Mouse (Mus musculus): ENCODE results near the gene Ap1g2.
A peak's percentile ranks its signal among the peaks of the same experiment; 100 is the strongest.

The Ap1g2 gene

DNA sequence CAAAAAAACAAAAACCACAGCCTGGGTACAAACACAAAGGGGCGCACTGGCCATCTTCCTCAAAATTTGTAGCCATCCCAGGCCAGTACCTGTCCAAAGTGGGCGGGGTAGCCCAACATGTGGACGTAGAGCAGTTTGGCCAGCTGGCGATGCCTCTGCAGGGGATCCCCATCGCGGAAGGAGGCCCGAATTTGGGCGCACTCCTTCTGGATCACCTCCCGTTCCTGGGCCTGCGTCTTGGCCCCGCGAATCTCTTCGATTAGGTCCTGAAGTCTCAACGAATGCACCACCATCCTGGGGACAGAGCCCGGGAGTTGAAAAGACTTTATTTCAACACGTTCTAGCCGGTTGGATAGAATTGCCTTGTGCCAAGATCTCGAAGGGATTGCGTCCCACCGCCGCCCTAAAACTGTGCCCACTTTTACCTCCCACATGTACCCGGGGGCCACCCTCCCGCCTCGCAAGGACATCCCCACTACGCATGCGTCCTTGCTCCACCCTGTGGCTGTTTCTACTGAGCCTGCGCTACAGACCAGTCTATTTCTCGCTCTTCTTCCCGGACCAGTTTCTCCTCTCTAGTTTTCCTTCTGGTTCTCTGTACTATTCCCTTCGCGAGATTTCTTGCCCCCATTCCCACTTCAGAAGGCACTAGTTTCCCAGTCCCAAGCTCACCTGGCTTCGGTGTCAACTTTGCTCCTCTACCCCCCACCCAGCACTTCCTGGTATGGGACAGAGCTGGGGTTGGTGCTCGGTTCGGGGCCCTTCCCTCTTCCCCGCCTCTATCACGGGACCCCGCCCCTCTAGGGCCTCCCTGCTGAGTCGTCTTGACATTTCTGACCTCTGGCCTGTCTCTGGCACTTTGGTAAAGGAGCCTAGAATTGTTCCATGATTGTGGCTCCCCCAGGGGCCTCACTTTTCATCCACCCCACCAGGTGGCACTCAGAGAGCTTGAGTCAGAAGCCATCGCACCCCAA, at the start of gene Ap1g2:
Gene Ap1g2, minus strand, starts transcription at position 758 of the 974 bp plus-strand sequence.
- peak; percentile 77 for DNase-seq (ENCODE audit: extremely low spot score, low spot score)

DNA sequence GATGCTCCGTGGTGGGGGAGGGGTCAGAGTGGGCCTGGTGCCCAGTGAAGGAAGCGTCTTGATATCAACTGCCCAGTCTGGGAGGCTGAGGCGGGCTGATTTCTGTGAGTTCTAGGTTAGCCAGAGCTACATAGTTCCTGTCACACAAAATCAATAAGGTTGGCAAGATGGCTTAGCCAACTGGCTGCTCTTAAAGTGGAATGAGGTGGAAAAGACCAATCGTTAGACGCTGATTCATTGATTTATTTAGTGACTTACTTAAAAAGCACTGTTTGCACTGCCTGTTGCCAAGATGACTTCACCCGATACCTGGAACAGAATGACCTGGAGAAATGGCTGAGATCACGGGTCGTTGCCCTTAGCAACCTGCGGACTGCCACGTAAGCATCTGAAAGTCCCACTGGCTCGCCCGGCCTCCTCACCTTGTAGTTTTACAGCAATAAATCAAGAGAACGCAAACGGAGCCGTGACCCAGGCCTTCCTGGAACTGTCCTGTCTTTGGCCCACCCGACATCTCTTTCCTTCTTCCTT, 46.6 kb upstream of the Ap1g2 start:
- DNase-seq (ENCODE audit: extremely low spot score, low spot score), result no peak

DNA sequence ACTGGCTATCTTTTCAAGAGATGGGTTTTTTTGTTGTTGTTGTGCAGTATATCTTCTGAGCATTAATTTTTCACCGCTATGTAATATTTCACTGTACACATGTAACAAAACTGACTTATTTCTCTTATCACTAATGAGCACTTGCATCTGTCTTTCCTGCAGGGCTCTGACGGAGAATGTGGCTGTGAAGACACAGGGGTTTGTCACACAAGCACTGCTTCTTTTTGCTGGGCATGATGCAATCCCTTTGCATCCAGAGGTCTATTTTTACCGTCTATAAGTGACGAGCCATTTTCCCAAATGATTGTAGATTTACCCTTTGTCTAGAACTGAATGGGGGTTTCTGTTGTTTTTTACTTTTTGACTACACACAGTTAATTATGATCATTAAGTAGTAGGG, 45.8 kb upstream of the Ap1g2 start:
- DNase-seq (ENCODE audit: extremely low spot score, low spot score), result no peak

DNA sequence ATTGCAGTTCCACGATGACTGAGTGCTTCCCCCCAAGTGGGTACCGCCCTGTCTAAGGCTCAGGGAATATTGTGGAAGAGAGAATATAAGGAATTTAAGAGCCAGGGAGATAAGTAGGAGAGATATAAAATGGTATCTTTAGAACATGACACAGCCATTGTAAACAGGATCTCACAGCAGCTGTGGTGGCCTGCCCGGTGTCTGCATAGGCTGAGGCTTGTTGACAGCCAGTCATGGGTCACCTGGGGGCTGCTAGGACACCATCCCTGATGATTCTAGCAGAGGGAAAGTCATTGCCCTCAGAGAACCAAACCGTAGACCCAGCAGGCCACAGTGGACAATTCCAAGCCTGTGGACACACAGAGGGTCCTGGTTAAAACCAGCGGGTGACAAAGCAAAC, 44.6 kb upstream of the Ap1g2 start:
- no peak for DNase-seq (ENCODE audit: extremely low spot score, low spot score)

DNA sequence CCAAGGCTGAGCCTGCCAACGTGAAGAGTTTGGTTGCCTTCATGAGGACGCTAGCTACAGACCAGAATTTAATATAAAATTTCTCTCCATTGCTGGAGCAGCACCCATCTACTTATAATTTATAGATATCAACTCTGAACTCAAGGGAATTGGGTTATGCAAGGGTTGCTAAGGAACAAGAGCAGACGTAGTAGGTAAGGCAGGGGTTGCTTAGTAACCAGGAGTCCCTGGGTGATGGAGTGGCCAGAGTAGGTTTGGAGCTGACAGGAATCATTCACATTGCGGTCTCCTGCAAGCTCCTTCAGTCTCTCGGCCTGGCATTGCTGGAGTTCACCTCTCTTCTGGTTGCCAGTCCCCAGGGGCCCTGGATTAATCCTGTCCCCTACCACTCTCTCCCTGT, 42.6 kb upstream of the Ap1g2 start:
- no peak for DNase-seq (ENCODE audit: extremely low spot score, low spot score)

DNA sequence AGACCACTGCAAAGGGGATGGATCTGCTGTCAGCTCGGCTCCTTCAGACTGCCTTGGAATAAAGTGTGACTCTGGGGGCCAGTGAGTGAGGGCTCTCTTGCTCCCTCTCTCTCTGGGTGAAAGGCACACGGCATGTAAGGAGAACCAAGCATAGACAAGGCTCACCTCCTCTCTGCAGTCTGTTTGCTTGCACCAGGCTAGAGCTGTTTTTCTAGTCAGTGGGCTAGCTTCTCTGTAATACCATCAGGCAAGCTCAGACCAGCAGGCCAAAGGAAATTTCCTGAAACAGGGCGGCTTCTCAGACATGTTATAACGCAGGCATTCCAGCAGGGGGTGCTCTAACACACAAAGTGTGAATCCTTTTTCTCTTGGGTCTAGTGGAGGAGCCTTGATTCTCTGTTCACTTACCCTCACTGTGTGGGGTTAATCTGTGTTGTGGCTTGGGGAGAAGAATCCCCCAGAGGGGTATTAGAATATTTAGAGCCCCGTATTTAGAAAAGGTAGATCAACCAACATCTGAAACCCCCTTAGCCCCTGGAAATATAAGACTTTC, 42.0 kb upstream of the Ap1g2 start:
- DNase-seq (ENCODE audit: extremely low spot score, low spot score), result peak; percentile 72

DNA sequence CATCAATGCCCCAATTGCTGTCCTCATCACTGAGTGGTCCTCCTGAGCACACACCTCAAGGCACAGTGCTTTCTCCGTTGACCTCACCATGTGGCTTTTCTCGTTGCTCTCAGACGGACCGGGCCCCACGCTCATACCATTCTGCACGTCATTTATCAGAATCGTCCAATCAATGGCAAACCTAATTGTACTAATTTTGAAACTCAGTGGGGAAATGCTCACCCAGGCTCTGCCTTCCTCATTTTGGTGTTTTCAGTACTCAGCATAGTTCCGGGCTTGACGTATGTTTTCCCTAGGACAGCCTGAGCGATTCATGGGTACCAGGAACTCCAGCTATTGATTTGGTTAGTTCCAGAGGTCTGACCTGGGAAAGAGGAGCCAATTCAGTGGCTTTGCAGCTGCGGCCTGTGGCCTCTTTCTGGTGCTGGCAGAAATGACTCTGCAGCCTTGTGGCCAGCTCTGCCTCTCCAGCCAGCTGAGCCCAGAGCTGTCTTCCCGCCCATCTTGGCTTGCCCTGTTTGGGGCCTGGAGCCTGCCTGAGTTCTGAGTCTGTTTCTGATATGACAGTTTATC, 40.5 kb upstream of the Ap1g2 start:
- DNase-seq (ENCODE audit: extremely low spot score, low spot score), result no peak

DNA sequence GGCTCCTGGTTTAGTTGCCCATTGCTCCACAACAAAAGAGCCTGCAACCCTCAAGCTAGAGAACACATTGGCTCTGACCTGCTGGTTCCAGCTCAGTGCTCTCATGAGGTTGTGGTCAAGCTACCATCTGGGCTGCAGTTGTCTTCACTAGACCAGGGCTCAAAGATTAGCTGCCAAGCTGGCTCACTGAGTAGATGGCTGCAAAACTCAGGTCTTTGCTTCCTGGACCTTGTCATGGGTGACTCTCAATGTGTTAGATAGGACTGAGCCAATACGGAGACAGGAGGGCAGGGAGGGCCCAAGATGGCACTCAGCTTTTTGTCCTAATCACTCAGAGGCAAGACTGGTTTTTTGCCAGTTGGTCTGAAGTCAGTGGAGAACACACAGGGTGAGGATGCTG, 39.9 kb upstream of the Ap1g2 start:
- DNase-seq (ENCODE audit: extremely low spot score, low spot score), result no peak

DNA sequence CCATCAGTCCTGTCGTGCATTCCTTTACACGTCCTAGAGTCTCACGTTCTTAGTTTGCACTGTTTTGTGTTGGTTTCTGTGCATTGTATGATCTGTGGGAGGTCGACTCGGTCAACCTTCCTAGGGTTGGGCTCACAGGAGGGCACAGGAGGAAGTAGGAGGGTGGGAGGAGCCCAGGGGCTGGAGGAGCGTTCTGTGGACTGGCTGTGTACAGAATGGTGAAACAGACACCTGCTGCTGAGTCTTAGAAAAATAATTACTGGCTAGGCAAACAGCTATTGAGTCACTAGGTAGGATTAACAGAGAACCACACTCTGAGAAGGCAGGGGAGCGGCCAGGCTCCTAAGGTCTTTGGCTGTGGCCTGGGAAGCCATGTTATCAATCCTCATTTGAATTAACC, 32.9 kb upstream of the Ap1g2 start:
- DNase-seq (ENCODE audit: extremely low spot score, low spot score), result no peak

DNA sequence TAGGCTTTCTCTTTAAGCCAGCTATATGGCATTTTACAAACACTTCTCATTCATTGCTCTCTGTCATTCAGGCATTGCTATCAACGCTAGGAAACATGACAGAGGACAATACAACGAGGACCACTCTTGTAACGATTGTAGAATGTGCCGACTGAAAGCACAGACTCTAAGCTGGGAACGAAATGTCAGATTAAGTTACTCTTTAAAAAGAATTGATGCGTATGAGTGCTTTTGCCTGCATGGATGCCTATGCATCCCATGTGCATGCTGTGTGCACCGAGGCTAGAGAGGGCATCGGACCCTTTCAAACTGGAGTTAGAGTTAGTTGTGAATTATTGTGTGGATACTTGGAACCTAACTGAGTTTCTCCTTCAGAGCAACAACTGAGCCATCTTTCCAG, 29.3 kb upstream of the Ap1g2 start:
- no peak for DNase-seq (ENCODE audit: extremely low spot score, low spot score)

DNA sequence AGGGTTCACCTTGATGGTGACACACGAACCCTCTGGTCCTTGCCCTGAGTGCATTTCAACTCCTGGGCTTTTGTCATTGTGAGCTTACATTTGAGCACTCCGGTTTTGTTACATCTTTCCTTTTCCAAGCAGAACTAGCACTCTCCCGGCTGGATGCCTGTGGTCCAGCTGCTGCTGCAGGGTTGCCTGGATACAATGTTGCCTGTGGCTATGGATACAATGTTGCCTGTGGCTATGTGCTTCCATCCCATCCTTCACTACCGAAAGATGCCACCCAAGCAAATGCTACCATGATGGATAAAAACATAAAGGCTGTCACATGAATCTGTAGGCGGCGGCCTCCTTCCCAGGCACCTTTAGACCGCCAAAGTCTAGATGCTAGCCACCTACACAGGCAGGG, 20.1 kb upstream of the Ap1g2 start:
- DNase-seq (ENCODE audit: extremely low spot score, low spot score), result no peak

DNA sequence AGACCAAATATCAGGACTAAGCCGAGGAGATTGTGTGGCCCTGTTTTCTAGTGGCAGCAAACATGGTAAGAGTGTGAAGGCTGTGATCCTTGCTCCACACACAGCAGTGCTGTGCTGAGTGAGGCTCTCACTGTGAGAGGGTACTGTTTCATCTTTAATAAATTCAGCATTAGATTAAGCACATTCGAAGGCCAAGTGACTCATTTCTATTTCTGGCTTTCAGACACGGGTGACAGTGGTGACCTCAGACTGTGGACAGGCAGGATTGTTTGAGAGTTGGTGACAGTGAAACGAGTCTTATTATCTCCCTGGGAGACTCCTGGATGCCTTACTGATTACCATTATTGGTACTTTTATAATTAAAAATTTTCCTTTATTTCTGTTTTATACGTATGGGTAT, 19.3 kb upstream of the Ap1g2 start:
- no peak for DNase-seq (ENCODE audit: extremely low spot score, low spot score)

DNA sequence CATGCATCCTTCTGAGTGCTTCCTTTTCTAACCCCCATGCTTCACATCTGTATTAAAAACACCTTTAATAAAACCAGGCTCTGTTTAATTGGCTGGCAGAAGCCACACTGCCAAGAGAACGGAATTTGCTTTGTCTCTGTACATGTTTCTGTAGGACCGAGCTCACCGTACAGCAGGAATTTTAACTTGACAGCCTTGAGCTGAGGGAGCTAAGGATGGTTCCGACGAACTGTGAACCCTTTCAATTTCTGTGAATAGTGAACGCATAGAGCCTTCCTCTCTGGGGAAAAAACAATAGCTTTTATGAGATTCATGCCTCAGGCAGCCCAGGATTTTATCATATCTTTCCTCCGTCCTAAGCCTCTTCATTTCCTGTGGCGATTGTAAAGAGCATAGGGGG, 16.0 kb upstream of the Ap1g2 start:
- DNase-seq (ENCODE audit: extremely low spot score, low spot score), result no peak

DNA sequence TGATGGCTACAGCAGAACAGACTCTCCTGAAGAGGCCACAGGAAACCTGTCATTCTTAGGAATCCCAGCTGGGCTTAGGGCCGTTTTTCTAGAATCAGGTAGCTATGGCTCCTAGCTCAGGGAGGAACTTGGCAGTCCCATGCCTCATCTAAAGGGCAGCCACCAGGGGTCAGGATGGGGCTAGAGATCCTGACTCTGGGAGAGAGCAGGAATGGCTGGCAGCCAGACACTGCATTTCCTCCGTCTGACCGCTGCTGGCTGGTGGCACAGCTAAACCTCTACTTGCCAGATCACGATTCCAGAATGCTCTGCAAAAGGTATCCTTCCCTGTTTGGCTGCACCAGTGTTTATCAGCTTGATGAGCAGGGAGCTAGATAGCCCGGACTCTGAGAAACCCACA, 15.6 kb upstream of the Ap1g2 start:
- DNase-seq (ENCODE audit: extremely low spot score, low spot score), result peak; percentile 66

DNA sequence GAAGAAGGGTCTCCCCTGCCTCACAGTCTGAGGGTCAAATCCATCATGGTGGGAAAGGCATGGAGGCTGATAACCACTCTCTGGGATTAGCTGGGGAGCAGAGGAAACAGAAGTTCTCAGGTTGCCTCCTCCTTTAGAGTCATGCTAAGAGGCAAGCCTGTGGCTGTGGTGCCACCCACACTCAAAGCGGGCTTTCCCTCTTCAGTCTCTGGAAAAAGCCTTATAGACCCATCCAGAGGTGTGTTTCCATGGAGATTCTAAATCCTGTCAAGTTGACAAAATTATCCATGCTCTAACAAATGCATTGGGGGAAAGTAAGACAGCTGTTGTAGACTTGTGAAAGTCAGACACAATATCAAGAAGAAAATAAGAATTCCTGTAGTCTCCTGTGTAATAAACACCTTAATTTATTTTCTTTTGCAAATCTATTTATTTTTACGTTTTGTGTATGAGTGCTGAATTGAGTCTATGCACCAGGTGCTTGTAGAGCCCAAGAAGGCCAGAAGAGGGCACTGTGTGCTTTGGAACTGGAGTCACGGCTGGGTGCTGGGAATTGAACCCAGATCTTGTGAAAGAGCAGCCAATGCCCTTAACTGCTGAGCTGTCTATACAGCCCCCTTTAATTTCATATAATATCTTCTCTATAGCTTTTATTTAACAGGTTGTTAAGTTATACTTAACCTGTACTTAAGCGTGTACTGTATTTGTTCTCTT, 13.2 kb upstream of the Ap1g2 start:
- no peak for DNase-seq (ENCODE audit: extremely low spot score, low spot score)

DNA sequence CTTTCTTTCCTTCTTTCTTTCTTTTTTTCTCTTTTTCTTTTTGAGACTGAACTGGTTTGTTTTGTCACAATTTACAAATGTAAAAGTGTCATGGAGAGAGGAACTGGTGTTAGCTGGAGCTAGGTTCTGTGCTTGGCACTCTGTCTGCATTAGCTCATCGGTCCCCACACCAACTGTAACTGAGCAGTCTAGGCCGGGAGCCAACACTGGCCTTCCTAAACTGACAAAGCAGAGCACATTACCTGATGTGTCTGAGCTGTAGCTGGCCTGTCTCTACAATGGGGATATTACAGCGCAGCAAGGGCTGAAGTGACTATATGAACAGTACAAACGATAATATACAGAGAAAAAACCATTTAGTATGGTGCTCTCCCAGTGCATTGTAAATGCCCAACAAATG, 12.5 kb upstream of the Ap1g2 start:
- DNase-seq (ENCODE audit: extremely low spot score, low spot score), result no peak

DNA sequence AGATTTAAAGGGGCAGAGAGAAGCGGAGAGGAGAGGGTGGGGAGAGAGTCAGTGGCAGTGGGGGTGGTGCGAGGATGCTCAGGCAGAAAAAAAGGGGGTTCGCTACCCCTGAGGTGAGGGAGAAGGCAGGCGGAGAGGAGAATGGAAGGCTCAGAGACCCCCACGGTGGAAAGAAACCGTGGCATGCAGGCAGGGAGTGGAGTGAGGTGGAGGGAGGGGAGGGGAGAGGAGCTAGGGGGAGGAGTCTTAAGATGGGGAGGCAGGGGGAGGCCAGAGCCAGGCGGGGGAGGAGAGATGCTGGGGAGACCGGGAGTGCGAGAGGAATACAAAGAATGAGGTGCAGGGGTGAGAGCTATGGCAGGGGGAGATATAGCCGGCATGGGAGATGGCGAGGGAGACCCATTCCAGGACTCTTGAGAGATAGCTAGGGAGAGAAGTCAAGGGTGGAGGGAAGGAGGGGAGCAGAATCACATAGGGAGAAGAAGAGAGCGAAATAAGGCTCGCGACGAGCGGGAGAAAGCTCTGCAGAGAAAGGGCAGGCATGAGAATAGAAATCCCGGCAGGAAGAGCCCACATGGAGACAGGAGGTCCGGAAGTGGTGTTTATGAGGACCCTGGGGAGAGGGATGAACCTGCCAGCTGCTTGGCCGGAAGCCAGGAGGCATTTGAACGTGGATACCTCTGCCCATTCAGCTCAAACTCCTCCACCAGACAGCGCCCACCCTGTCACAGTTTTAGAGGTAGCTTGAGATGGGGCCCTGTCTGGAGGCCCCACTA, 10.2 kb upstream of the Ap1g2 start, which contains the start of gene Jph4:
Gene Jph4, minus strand, starts transcription at position 511 of the 776 bp plus-strand sequence.
- DNase-seq (ENCODE audit: extremely low spot score, low spot score), result no peak

DNA sequence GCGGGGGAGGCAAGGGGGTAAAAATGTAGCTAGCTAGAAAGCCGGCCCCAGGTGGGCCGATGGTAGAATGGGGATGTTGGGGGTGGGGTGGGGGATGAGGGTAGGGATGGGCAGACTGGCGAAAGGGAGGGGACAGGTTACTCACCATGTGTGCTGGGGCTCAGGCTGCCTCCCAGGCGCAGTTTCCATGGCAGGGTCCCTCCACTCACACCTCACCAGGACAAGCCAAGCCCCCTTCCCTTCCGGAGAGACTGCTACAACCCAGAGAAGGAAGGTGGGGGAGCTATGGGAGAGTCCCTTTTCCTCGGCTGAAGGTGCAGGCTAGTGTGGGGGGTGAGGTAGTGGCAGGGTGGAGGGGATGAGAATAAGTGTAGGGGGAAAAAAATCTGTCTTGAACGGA, 9.5 kb upstream of the Ap1g2 start:
- DNase-seq (ENCODE audit: extremely low spot score, low spot score), result no peak

DNA sequence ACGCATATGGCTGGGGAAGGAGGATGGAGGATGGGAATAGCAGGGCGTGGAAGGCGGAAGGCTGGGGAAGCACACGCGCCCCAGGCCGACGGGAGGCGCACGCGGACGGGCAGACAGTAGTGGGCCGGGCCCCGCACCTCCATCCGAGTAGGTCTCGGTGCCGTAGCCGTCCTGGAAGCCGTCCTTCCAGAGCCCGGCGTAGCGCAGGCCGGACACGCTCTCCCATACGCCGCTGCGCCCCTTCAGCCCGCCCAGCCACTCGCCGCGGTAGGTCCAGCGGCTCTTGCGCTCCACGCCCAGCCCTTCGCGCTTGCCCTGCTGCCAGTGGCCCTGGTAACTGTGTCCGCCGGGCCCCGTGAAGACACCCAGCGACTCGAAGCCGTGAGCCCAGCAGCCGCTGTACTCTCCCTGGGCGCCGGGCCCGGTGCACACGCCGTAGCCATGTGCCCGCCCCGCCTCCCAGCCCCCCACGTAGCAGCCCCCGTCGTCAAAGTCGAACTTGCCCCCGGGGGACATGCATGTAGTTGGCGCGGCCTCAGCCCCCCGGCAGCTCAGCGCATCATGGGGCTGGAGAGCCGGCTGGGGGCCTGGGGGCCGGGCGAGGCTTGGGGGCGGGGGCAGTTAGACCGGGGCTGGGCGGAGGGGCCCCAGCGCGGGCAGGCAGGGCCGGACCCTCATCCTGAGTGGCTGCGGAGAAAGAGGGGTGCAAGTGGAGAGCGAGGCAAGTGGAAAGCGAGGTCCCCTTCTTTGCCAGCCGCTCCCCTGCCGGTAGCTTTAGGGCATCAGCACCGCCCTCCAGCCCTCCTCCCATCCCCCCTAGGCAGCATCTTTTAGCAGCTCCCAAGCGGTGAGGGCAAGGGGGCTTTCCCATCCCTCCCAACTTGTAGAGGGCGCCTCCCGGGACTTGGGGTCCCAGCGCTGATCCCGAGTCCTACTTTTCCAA, 8.6 kb upstream of the Ap1g2 start:
- DNase-seq (ENCODE audit: extremely low spot score, low spot score), result peak; percentile 66
